Mouse (Mus musculus) left cerebral cortex, adult 9 months (tissue): ENCODE data around the gene Gmfb.
A peak's percentile ranks its signal among the peaks of the same experiment; 100 is the strongest.

Experiments
- DNase-seq, 2 experiments: peaks; one replicate each; pipeline ENCODE4 v3.0.0; 2022; ENCODE audit warnings: low spot score in 2 of 2

The Gmfb gene

DNA sequence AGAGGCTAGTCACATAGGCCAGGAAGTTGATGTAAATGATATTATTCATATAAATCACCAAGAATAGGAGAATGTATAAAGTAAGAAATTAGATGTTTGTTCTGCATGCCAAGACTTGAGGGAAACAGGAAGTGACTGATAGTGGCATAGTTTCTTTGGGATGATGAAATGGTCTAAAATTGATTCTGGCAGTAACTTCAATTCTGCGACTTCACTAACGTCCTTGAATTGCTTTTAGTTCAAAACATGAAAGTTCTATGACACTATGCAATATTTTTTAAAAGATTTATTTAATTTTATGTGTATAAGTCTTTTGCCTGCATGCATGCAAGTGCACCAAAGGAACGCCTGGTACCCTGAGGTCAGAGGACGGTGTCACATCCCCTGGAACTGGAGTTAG lies 18.8 kb downstream of the Gmfb start:
- no peak for DNase-seq

GRCm38 (mm10) chr14:46800684-46801345 lies 21.2 kb downstream of the Gmfb start:
- DNase-seq = no peak

DNA sequence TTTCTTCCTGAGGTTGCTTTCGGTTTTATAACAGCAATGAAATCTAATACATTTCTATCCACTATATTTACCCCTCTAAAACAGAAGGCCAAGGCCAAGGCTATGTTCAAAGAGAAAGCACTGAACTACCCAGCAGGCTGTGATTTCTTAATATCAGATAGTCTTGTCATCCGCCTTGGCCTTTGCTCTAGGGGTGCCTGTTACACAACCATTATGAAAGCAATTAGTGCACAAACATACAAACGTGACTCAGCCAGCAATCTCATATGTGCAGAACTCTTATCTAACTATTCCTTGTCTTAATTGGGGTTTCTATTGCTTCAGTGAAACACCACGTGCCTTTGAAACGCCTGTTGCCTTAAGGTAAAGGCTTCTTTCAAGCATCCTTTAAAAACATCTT lies 27.9 kb downstream of the Gmfb start:
- no peak for DNase-seq

- DNase-seq = no peak
These were observed 31.3 kb downstream of the Gmfb start for GRCm38 (mm10) chr14:46790723-46791122.

- no peak for DNase-seq
These were observed 31.7 kb downstream of the Gmfb start for GRCm38 (mm10) chr14:46790303-46790702.

GRCm38 (mm10) chr14:46788505-46788901 lies 33.5 kb downstream of the Gmfb start:
- DNase-seq = no peak

- peak; percentile 73 to 91 for DNase-seq
These were observed 34.1 kb downstream of the Gmfb start, which contains the start of gene Cnih1 for GRCm38 (mm10) chr14:46787787-46788504. Cnih1 (minus strand) TSS chr14:46788411.

DNA sequence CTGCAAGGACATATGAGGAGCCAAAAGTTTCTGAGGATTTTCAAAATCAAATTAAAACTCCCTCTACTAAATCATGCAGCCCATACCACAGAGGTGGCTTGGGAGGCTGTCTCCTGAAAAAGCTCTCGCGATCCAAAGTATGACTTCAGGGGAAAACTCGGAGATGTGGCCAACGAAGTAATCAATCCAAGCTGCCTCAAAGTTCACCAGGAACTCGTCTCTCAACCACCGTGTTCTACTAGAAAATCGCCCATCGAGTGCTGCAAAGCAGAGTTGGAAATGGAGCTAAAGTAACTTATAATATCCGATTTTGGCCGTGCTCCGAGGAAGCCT lies 34.6 kb downstream of the Gmfb start:
- peak in 1 of 2 experiments; percentile 32 for DNase-seq

DNA sequence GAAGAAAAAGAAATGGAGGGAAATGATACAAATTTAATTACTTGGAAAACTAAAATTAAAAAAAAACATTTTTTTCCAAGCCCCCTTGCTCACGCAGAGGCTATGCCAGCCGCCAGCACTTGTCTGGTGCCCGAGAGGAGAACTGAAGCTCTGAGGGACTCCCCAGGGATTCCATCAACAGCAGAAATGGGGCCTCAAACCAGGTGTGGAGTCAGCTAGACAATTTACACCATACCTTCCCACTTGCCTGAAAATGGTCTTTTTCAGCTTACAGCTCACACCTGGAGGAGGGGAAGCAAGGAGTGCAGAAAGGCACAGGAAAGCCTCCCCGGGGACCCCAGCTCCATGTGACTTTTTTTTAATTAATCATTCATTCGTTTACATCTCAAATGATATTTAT lies 36.8 kb downstream of the Gmfb start:
- no peak for DNase-seq

DNA sequence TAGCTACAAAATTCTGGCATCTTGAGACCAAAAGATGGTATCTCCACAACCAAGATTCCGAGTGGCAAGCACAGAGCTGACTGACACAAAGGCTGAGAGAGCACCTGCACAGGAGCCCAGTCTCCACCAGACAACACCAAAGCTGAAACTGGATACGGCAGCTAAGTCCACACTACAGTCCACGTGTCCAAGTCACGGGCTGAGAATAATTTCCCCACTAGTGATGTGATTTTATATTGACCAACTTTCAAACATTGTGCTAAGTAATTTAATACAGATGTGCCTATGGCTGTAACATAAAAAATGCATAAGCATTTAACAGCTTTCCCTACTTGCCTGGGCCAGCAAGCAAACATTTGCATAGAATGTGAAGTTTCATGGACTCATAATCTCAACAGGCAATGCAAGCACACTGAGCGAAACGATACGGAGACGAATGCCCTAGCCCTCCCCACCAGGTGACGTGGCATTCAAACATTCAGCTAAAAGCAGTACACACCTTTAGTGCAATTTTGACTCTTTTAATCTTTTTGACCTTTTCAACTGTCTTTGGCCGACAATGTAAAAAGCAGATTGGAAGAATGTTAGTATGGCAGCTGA lies 38.6 kb downstream of the Gmfb start:
- DNase-seq = no peak

DNA sequence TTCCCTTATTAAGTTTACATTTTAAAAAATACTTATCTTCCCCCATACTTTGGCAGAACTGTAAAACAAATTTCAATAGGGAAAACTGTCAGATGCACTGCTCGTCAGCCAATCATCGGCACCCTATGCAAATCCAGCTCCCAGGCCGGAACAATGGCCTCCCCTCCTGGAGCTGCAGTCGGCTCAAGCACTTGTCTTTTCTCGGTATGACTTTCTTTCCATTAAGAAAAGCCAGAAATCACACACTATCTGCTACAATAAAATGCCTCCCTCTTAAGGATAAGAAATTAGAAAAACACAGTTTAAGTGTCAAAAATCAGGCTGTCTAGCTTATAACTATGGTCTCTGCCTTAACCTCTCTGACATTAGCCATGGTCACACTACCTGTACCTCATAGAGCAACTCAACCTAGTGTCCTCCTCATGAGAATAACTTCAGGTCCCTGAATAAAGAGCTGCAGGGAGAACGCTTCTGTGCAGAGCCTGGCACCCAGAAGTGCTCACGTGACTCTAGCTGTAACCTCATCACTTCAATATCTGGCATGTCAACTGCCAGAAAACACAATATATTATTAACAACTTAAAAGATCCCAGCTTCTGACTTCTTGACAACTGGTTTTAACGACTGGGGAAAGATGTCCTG lies 39.7 kb downstream of the Gmfb start:
- no peak for DNase-seq

DNA sequence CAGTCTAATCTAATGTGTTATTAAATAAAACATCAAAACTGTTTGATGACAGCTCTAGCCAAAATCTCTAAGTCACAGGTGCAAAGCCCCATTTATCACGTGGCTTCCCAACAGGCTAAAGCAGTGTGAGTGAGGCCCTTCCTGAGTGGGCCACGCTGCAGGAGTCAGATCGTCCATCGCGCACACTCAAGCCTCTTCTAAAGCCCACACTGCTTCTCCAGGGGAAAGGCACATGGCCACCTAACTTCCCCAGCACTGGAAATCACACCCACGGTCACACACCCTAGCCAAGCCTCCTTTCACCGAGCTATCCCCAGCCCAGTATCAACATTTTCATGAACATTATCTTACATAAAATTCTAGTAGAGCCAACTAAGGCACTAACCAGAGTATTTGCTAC lies 41.0 kb downstream of the Gmfb start:
- DNase-seq = no peak

- no peak for DNase-seq
These were observed 42.8 kb downstream of the Gmfb start for GRCm38 (mm10) chr14:46779217-46779616.

DNA sequence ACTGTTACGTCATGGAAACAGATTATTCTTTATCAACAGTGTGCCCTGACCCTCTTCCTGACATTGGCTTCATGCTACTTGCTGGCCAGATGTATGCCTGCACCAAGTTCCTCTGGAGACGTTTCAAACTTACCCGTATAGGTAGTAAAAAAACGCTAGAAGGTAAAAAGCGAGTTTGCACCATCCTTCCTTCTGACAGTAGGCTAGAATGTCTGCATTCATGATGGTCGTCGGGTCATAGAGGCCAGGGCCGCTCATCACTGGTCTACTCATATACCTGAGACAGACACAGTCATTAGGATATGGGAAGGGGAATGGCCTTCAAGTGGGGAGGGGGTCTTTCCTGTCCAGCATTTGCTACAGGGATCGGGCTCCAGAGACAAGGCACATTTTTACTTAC lies 43.3 kb downstream of the Gmfb start:
- DNase-seq = no peak

- DNase-seq = no peak
These were observed 52.0 kb downstream of the Gmfb start for GRCm38 (mm10) chr14:46770036-46770435.

- DNase-seq = no peak
These were observed 54.9 kb downstream of the Gmfb start for GRCm38 (mm10) chr14:46767116-46767515.

DNA sequence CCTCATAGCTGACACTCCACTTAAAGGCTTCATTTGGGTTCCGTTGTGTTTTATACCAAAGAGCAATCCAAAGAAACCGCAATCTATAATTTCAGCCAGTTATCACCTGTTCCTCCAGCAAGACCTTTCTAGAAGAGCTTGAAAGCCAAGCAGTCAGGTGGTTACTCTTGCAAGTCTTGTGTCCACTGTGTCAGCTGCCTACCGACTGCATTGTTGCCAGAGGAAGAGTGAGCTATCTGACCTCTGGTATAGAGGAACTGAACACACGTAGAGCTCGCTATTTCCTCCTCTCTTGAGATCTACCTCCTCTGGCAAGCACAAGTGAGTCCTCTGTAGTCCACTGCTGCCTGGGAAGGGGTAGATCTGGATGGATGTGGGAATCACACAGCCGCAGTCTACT lies 60.9 kb downstream of the Gmfb start:
- DNase-seq = no peak

DNA sequence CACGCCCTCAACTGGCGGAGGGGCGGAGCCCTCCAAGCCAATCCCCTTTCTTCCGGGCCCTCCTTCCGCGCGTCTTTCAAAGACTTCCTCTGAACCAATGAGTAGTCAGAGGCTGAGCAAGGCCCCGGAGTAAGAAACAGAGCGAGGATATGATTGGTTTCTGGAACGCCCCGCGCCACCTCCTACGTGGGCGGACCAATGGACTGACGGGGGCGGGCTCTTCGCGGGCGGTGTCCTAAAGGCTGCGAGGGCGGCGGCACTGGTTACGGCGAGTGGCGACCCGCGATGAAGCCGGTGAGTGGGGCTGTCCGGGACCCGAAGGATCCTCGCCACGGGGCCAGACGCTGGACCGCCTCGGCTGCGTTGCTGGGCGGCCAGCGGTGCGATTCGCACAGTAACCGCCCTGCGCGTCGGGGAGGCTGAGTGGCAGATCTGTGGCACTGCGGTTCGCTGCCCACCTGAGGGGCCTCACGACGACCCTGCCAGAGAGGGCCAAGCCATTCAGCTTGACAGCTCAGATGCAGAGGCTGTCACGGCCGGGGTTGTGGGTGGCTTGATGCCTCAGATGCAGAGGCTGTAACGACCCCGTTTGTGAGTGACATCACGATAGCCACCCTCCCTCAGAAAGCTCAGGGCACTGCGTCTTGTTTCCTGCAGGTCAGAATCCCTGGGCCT lies 61.5 kb downstream of the Gmfb start, which contains the start of gene Cdkn3:
TSS of gene Cdkn3 (plus strand) at position 187 of the 675 bp plus-strand sequence.
- peak; percentile 84 to 93 for DNase-seq

- DNase-seq = no peak
These were observed 62.1 kb downstream of the Gmfb start for GRCm38 (mm10) chr14:46759970-46760354.
